Mouse (Mus musculus) hindbrain, embryonic 15.5 days (tissue): ENCODE data around the gene 3830406C13Rik. TPM values are rescaled to one million over a fixed set of nuclear protein-coding genes. Genes with fewer than 3 reads are reported as not detected.

Source experiments
- polyA plus RNA-seq: library from polyadenylated mRNA; unstranded; fragments of >200 nt; fragmentation: Nextera tagmentation; extraction: Ambion mirVana; gene quantifications from 2 replicates; pipeline ENCODE4 v1.2.1, GENCODE M21; 2015

3830406C13Rik gene
- polyA plus RNA-seq, 1 experiment from 2014 or later = 39.1 TPM

Other genes with a start within 250 kb of the 3830406C13Rik start
- 0.06 and 0.10 TPM in 2 replicates for gene Gm49355, start 197 bp upstream of the 3830406C13Rik start, polyA plus RNA-seq
- gene Fezf2, start 64.0 kb downstream of the 3830406C13Rik start, polyA plus RNA-seq = 1.2 TPM in 1 of 2 replicates, not detected in the other